Mouse (Mus musculus) urinary bladder, adult 18-20 months (tissue): Measurements from ENCODE around the gene Endod1.
"Not testable (repeated sequence)": the region's sequence is repeated elsewhere in the genome, so short reads cannot be mapped to it uniquely, and the experiment has no call there.

Source experiments
- DNase-seq, 2 experiments: peaks; one replicate each; pipeline ENCODE4 v3.0.0; 2022; ENCODE audit warnings: low spot score in 2 of 2, mixed read lengths in 2 of 2

The Endod1 gene

DNA sequence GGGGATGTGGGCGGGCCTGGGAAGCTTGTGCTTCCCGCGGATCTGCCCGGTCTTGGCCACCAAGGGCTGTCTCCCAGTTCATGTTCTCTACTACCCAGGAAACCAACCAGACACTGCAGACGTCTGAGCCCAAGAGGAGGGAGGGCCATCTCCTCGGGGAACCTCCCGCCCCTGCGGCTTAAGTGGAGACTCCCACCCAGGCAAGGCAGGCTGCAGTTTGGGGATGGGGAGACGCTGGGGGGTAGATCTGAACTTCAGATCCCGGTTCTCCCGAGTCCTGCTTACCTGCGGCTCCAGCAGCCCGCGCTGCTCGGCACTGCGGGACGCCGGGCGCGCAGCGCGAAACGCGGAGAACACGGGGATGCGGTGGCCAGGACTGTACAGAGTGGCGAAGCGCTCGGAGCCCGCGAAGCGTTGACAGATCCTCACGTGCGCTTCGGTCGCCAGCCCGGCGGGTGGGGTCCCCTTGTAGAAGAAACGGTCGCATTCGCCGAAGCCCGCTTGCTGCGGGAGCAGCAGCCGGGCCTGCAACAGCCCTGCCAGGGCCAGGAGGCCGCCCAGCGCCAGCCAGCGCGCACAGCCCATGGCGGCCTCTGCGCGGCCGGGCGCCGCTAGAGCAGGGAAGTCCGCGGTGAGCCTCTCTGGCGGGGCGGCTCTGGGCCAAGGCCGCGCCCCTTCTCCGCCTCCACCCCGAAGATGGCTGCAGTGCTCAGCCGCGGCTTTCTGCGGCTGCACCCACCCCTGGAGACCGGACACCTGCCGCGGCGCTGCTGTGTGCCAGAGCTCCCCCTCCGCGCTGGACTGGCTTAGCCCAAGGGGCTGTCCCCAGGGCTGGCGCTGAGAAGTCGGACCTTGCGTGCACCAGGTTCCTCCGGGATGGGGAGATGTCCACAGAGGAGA lies 671 bp downstream of the Endod1 start:
- DNase-seq = peak; percentile 79 to 83

DNA sequence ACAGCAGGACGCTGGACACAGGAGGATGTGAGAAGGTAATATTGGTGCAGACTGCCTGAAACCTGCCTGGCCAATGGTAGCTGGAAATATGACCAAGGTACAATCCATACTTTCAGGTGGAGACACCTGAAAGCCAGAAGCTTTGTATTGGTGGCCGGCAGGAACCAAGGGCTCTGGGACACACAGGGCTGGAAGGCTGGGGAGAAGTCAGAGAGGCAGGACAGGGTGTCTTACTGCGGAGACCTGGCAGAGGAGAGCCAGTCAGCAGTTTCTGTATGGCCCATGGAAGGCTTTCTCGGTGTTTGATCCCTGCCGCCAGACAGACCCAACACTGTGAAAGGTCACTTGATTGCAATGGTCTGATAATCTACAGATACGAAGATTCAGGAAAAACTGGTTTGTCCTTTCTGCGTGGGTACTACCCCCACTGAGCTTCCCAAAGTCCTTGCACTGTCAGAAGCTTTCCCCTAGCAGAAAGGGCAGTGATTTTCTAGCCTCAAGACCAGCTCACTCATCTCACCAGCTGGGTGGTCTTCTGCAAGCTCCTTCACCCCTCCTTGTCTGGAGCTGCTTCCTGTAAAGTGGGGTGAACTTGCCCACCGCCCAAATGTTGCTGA lies 1.4 kb downstream of the Endod1 start:
- peak in 1 of 2 experiments; percentile 14 for DNase-seq

DNA sequence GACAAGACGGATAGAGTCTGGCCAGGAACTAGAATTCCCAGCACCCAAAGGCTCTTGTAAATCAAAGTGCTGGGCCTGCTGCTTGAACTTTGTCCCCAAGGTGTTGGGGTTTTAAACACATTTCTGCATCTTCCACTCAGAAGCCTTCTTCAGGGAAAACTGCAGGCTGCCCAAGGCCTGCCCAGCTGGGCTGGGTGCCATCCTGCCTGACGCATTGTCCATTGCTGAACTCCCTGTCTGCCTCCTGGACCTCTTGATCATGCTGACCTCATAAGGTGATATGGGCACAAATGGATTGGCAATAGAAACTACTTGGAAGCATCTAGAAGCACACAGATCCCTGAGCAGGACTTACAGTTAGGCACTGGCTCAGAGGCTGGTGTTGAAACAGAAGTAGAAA lies 3.2 kb downstream of the Endod1 start:
- DNase-seq = no peak

DNA sequence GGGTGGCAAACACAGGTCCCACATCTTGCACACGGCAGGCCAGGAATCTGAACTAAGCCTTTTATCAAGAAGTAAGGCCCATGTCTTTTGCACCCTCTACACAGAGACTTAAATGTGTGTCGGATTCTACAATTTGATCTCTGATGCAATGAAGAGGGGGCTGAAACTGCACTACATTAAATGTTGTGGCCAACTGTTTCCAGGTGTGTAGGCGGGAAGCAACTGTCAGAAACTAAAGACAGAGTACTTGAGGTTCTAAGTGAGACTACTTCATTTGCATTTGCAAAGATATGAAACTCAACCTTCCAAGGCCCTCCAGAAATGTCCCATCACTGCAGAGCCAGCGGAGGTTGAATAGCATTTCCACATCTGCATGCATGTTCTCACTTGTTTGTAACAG lies 5.2 kb downstream of the Endod1 start:
- DNase-seq = no peak

DNA sequence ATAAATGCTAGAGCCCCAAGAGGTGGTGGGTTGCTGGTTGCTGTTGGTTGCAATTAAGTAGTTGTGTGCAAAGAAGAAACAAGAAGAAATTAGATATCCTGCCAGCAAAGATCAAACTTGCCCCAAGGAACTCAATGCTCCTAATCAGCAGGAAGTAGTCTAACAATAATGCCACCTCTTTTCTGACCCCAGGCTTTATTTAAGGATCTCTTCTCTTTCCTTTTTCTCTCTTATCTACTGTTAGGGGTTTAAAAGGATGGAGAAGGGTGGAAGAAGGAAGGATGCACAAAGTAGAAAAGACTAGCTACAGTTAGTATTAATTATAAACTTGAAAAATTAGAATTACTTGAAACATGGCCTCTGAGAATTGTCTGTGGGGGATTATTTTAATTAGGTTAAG lies 8.9 kb downstream of the Endod1 start:
- no peak for DNase-seq

DNA sequence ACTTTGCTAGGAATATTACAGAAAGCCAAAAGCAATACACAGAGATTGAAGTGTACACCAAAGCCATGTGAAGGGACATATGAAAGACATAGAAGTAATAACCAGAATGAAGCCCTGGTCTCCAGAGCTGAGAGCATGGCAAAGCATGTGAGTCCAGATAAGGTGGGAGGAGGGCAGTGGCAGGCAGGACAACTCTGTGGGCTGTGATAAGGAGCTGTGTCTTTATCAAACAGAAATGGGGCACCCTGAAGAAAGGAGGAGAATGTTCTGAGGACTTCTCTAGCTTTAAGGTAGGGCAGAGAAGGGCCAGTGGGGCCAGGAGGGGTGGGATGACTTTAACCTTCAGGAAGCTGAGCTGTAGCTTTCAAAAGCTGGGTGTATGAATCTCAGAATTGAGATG lies 12.0 kb downstream of the Endod1 start:
- no peak for DNase-seq

DNA sequence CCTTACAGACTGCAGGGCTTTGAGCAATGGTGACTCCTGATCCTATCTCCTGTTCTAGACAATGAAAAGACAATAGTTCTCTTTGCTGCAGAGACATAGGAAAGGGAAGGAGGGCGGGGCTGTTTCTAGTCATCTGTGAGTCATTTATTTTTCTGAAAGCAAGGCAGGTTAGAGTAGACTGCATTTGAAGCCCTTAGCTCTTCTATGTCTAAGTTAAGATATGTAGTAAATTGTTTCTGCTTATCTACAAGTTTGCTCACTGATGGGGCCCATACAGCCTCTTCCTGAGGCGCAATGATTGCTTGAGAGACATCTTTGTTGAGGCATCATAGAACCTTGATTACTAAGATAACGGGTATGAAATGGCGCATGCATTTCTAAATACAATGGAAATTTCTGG lies 13.5 kb downstream of the Endod1 start:
- no peak for DNase-seq

DNA sequence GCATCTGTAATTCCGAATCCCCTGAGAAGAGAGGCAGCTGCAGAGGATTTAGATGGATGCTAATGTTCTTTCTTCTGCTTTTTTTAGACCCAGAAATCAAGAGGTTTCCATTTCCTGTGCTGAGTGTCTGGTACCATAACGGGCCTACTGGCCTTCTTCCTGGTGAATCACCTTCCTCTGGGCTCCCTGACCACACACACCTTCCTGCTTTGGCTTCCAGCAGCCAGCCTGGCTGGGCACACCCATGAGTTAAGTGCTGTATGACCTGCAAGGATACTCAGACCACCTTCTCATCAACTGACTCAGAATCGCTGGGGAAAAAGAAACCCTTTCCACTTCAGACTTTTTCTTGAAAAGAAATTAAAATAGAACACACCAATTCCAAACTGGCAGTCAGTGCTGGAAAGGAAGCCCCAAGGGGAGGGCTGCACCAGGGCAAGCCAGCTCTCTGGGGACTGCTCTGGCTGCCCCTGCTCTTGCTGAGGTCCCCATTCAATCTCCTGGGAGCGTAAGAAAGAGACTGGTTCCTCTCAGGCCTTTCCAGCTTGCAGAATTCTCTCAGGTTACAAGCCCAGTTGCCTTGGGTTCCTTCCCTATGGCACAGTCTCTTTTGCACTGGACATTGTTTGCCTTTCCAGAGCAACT lies 15.7 kb downstream of the Endod1 start:
- DNase-seq = no peak

DNA sequence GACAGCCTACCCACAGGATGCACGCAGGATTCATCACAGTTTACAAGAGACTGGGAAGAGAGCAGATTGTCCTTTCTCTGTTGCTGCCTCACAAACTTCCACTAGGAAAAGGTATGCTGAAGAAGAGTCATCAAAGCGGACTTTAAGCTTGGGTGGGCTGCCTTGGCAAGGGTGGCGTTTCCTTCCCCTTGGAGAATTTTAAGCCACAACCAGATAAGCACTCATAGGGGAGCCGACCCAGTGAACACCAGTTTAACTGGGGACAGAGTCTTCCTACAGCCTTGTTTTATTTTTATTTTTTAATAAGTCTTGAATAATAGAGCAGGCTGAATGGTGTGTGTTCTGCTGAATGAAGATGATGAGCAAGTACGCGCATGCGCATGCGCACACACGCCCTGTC lies 16.6 kb downstream of the Endod1 start:
- no peak for DNase-seq

DNA sequence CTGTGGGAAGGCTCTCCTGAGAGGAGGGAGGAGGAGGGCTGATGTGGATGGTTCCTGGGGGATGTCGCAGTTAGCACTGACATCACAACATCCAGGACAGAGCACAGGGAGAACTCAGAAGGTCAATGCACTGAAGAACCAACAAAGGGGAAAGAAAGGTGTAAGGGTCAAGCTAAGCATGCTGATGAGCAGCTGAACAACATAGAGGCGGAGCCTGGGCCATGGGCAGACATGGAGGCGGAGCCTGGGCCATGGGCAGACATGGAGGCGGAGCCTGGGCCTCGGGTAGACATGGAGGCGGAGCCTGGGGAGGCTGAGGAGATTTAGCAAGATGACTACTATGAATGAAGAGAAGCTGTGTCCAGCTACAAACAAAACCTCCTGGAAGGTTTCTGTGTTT lies 17.8 kb downstream of the Endod1 start:
- no peak for DNase-seq

DNA sequence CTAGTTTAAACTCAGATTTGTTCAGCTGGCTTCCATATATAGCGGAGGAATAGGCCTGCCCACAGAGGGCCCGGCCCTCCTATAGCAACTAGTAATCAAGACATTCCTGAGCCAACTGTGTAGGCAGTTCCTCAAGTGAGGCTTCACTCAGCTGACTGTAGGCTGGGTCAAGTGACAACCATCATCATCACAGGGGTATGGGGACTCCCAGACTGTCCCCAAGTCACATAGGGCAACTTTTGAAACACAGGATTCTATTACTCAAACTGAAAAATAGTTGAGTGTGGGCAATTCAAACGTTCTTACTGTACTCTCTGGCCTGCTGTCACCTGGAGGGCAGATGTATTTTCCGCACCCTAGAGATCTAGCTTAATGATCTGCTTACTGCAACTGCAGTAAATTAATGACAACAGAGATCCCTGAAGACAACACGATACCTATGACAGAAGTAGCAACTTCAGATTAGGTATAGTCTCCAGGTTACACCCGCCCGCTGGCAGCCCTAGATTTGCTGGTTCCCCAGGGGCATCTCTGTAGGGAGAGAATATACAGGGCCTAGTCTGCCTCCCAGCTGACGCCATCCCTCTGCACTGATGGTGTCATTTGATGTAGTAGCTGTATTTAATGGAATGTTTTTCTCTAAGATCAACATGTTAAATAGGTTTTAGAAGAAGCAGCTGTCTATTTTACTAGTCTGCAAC lies 19.1 kb downstream of the Endod1 start:
- DNase-seq = no peak

DNA sequence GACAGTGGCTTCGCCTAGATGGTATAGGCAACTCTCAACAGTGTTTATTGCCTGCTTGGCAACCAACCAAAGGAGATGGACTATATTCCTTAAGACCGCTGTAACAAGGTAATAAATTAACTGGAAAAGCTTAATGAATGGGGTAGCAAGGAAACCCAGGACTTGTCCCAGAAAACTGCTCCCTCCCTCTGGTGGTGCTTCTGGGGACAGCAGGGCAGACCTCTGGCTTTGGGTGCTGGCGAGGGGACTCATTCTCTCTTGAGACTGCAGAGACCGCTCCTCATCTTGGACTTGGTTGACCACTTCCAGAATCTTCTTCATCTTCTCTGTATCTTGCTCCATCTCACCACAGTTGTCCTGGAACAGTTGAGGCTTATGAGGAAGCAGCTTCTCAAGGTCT lies 24.3 kb downstream of the Endod1 start:
- no peak for DNase-seq

DNA sequence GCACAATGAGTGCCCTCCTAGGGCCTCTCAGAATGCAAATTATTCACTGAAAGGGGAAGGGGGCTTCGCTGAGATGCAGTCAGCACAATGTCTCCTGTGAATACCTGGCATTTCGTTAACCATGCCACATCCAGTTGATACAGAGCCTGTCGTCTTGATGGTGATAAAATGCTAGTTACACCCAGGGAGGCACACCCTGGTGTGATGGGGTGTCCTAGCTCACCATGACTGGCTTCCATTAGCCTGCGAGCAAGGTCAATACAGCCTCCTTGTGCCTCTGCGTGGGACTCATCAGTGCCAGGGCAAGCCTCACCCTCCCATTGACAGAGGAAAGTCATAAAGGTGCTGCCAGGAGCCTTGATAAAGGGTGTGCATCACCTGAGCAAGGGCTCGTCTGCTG lies 26.5 kb downstream of the Endod1 start:
- DNase-seq = no peak

DNA sequence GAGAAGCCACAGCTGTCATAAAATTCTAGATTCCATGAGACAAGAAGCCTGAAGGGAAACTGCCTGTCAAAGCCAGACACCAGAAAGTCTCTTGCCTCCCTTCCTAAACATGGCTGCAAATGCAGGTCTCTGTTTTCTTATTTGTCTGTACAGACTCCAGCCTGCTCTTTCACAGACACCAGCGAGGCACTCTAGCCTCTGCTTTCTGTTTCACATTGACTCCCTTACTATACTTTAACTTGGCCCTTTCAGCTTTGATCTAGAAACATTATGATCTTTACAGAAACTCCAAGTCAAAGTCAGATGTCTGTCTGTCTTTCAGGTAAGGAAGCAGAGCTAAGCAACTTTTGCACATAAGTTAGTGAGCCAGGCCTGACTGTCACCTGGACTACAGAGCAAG lies 29.0 kb downstream of the Endod1 start:
- DNase-seq = no peak

DNA sequence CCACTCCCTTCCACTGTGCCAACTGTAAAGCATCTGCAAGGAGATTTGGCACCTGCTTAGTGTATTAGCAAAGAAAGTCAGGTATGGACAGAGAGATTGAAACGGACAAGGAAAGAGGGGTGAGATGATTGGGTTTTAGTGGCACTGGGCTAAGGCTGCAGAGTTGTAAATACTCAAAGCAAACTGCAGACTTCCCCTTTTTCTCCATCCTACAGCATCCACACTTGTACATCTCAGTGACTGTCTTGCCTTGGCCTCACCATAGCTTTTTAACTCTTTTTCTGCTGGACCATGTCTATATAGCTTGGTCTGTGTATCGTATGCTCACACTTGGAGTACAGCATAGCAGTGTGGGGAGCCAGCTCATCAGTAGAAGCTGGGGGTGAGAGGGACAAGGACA lies 30.5 kb downstream of the Endod1 start:
- DNase-seq = no peak

DNA sequence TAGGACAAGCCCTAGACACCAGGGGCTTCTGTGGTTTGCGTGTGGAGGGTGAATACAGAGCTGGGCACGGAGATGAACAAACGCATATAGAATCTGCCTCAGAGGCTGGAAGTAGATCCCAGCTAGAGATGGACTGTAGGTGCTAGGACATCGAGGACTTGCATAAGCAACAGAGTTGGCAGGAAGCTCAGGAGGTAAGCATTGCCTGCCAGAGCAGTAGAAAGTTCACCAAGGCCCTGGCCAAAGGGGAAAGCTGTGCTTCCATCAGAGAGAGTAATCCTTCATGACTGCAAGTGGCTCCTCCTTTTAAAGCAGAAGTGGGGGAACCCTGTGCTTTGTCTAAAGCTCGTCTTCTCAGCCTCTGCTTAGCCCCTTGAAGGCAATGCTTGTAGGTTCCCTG lies 31.9 kb downstream of the Endod1 start:
- no peak for DNase-seq

DNA sequence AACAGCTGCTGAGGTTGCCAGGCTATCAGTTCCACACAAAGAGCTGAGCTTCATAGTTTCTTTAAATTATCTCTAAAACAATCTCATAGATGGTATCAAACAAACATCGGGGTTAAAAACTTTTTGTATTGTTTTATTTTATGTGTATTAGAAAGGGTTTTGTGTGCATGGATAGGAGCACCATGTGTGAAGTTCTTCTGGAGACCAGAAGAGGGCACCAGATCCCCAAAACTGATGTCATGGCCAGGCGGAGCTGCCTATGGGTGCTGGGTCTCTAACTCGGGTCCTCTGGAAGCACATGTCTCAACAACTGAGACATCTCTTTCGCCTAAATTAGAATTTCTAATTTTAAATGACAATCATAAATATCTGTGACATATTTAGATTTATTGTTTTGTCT lies 32.9 kb downstream of the Endod1 start:
- no peak for DNase-seq

DNA sequence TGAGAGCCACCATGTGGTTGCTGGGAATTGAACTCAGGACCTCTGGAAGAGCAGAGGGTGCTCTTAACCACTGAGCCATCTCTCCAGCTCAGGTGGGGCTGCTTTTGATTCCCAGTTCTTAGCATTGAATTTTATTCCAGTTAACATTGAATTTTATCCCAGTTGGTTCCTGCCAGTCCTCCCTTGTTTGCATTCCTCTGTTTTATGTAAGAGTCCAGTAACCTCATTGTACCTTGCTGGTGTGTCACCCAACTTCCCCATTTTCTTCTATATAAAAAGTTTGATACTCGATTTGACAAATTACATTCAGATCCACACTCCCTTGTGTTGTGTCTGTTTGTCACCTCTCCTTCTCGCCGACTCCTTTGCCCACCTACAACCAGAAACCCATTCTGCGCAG lies 35.4 kb downstream of the Endod1 start:
- not testable (repeated sequence) for DNase-seq

DNA sequence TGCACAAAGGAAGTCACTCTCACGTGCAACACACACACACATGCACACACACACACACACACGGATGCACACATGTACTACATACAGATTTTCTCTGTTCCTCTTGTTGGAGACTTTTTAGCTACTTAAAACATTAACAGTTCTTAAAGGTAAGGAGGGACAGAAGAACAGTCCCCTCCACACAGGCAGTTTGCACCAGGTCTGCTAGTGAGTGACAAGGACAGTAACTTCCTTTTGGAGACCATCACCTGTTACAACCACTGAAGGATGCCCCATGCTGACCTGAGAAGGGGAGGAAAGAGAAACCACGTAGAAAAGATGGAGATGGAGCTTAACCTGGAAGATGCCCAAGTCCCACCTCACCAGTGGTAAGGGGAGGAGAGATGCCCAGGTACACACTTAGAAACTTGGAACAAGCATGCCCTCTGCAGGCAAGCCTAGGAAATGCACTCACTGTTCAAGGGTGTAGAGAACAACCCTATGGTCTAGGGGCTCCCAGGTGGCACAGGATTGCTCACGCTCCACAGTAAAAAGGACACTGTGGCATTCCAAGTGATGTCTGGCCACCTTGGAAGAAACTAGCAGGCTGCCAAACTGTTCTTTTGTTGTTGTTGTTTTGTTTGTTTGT lies 39.2 kb downstream of the Endod1 start:
- DNase-seq = peak; percentile 23 to 59

DNA sequence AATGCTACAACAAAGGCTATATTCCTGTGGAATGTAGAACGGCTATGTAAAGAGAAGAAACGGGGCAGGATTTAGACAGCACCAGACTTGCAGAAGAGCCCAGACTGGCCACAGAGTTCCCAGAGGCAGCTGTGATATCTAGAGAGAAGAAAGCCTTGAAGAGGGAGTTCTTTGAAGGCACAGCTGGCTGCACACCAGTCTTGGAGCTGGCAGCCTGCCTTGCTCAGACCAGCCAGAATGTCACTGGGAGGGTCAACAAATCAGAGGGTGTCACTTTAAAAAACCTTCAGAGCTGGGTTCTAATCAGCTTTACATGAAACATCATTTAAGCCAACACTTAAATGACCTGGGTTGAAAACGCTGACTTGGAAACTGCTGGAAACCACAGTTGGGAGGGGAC lies 42.6 kb downstream of the Endod1 start:
- DNase-seq = no peak

DNA sequence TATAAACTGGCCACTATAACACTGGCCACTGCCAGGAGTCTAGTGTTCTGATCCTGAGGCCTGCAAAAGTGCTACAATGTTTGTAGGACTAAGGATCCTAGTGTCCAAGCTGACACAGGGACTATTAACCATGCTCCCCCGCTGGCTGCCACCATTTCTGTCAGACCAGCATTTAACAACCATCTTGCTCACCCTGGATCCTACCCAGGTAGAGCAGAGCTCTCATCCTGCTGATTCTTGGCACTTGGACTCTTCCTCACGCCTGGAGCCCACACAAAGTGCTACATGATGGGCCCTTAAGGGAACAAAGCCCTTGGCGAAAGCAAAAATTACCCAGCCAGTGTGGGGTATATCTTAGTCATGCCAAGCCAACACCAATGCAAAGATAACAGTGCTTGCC lies 44.4 kb downstream of the Endod1 start:
- DNase-seq = no peak

DNA sequence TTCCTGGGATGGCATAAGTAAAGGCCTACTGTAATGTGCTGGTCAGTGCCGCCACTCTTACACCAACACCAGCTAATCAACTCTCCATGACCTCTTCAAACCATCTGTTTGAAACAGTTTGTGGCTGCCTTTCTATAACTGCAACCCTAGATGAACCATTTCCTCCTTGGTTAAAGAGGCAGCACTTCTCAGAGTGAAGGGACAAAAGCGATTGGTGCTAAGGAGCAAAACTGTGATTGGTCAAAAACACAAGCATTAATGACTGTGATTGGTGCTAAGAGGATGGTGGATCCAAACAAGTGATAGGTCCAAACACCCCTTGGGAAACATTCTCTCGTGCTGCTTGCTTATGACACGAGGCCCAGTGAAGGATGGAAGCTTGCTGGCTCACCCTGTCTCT lies 45.5 kb downstream of the Endod1 start:
- no peak for DNase-seq
